Mouse (Mus musculus): ENCODE results near the gene Gm20075. TPM values are rescaled to one million over a fixed set of nuclear protein-coding genes. Genes with fewer than 3 reads are reported as not detected.

The Gm20075 gene
- 1.9 TPM for polyA plus RNA-seq (2015; fragmentation: Illumina TruSeq; extraction: RNeasy Lipid Tissue Mini Kit (QIAGEN cat#74804); ENCODE audit: insufficient read depth, low replicate concordance)

DNA sequence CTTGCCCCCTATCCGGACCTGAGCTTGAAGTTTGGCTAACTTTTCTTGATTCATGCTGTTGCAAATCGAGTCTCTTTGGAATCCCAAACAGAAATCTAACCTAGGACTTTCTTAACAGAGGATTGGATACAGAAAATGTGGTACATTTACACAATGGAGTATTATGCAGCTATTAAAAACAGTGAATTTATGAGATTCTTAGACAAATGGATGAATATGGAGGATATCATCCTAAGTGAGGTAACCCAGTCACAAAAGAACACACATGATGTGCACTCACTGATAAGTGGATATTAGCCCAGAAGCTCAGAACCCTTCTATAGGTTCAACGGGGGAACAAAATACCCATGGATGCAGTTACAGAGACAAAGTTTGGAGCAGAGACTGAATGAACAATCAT, at the start of gene Gm20075:
Gm20075 (minus strand) TSS at position 101 of the 400 bp plus-strand sequence.

GRCm38 (mm10) chr13:96081754-96082153, 578 bp upstream of the Gm20075 start, which contains the start of gene Gm17190:
Gene Gm17190, plus strand, starts transcription at chr13:96082054.

Other genes starting within 250 kb of the Gm20075 start
- gene Iqgap2, start 189.5 kb downstream of the Gm20075 start, polyA plus RNA-seq (2015; fragmentation: Illumina TruSeq; extraction: RNeasy Lipid Tissue Mini Kit (QIAGEN cat#74804); ENCODE audit: insufficient read depth, low replicate concordance): 20.4 TPM
- not detected for gene Gm17190, start 678 bp upstream of the Gm20075 start, polyA plus RNA-seq (2015; fragmentation: Illumina TruSeq; extraction: RNeasy Lipid Tissue Mini Kit (QIAGEN cat#74804); ENCODE audit: insufficient read depth, low replicate concordance)
- gene Sv2c, start 51.2 kb upstream of the Gm20075 start, polyA plus RNA-seq (2015; fragmentation: Illumina TruSeq; extraction: RNeasy Lipid Tissue Mini Kit (QIAGEN cat#74804); ENCODE audit: insufficient read depth, low replicate concordance): 0.21 TPM

Data from spleen, adult 10 weeks (tissue).